Comparison of ENCODE assay signal across 8 mouse cellular contexts in genomic region chr2:102185069-102185950, GRCm38 (mm10). TPM values are rescaled to one million over a fixed set of nuclear protein-coding genes. Genes with fewer than 3 reads are reported as not detected.
DNase-seq lines count a peak whose midpoint lies in the region; ATAC-seq and TF ChIP-seq lines count a peak whose summit lies in the region.

No protein-coding gene starts in this region.

- H3K27me3 ChIP-seq in forebrain, embryonic 10.5 days (ENCODE audit: poor library complexity, severe bottlenecking) = no peaks in the 10 kb centered on the region
- no peaks in the 10 kb centered on the region for H3K27me3 ChIP-seq in intestine, embryonic 16.5 days (replicated peaks; ENCODE audit: control insufficient read depth, insufficient read depth, low read length)
- no peaks in the 10 kb centered on the region for H3K27me3 ChIP-seq in lung, postnatal 0 days (replicated peaks; ENCODE audit: insufficient read depth, low read length)
- no peaks in the 10 kb centered on the region for H3K27me3 ChIP-seq in stomach, postnatal 0 days (ENCODE audit: control insufficient read depth, insufficient read depth, low read length)

- peak overlapping the region; percentile 82 for H3K4me3 ChIP-seq in forebrain, embryonic 10.5 days
- peak overlapping the region; percentile 71 for H3K4me3 ChIP-seq in intestine, embryonic 16.5 days (ENCODE audit: low read length)
- H3K4me3 ChIP-seq in lung, postnatal 0 days (ENCODE audit: low read depth, low read length) = peak overlapping the region; percentile 67
- peak overlapping the region; percentile 81 for H3K4me3 ChIP-seq in stomach, postnatal 0 days (ENCODE audit: low read depth, low read length)

- no peak for TF ChIP-seq CTCF in lung, postnatal 0 days (IDR thresholded peaks at IDR 0.05)
- TF ChIP-seq CTCF in stomach, postnatal 0 days (IDR thresholded peaks at IDR 0.05; ENCODE audit: low read depth) = no peak

- peak overlapping the region; percentile 88 for H3K4me2 ChIP-seq in intestine, embryonic 16.5 days (ENCODE audit: low read depth, low read length)
- peak overlapping the region; percentile 88 for H3K4me2 ChIP-seq in lung, postnatal 0 days (replicated peaks; ENCODE audit: low read depth, low read length)
- peak overlapping the region; percentile 79 for H3K4me2 ChIP-seq in stomach, postnatal 0 days (replicated peaks; ENCODE audit: low read depth)

- intact Hi-C loops in gastrocnemius, postnatal 36 days (cut with DNase I) = loop anchor here (5.0 kb wide), 2 partner anchors 73 to 93 kb away; no protein-coding TSS in a partner anchor

- peak; percentile 54 for ATAC-seq in intestine, embryonic 16.5 days
- peak; percentile 18; the same call in 1 of the 2 replicates for ATAC-seq in lung, postnatal 0 days
- ATAC-seq in stomach, postnatal 0 days (ENCODE audit: low FRiP score, low TSS enrichment) = peak; percentile 0; the same call in 1 of the 2 replicates

- no peaks in the 10 kb centered on the region for H3K9me3 ChIP-seq in forebrain, embryonic 10.5 days
- no peaks in the 10 kb centered on the region for H3K9me3 ChIP-seq in intestine, embryonic 16.5 days (ENCODE audit: control insufficient read depth, low read length)
- H3K9me3 ChIP-seq in lung, postnatal 0 days (ENCODE audit: low read length) = no peaks in the 10 kb centered on the region
- H3K9me3 ChIP-seq in stomach, postnatal 0 days (ENCODE audit: control insufficient read depth, low read length) = no peaks in the 10 kb centered on the region

- under 1% methylated on average over 24 of the region's 24 CpGs for WGBS in forebrain, embryonic 10.5 days
- WGBS in intestine, embryonic 16.5 days = 3% methylated on average over 24 of the region's 24 CpGs
- 1% methylated on average over 24 of the region's 24 CpGs for WGBS in lung, postnatal 0 days
- WGBS in stomach, postnatal 0 days = 2% methylated on average over 24 of the region's 24 CpGs

- no peak for TF ChIP-seq EP300 in lung, postnatal 0 days (IDR thresholded peaks at IDR 0.05)
- no peak for TF ChIP-seq EP300 in stomach, postnatal 0 days (optimal IDR thresholded peaks at IDR 0.05)

- peak; percentile 27 for DNase-seq in gastrocnemius, postnatal 10 days
- no peak for DNase-seq in gastrocnemius, postnatal 36 days
- DNase-seq in MN1 (ENCODE audit: low spot score) = peak; percentile 42
- peak; percentile 51 for DNase-seq in forebrain, embryonic 10.5 days (ENCODE audit: extremely low spot score, low spot score)
- peak; percentile 62 for DNase-seq in lung, postnatal 0 days (ENCODE audit: low spot score)
- DNase-seq in stomach, postnatal 0 days (ENCODE audit: low spot score) = peak; percentile 28
- no peak for DNase-seq in urinary bladder, postnatal 10 days (ENCODE audit: low spot score)

- H3K36me3 ChIP-seq in forebrain, embryonic 10.5 days (replicated peaks) = 0 out of 2 replicates have a peak, but pooled peaks cover 6% of the 10 kb centered on the region
- H3K36me3 ChIP-seq in intestine, embryonic 16.5 days (ENCODE audit: control insufficient read depth, insufficient read depth, low read length) = no peaks in the 10 kb centered on the region
- H3K36me3 ChIP-seq in lung, postnatal 0 days (ENCODE audit: insufficient read depth, low read length) = no peaks in the 10 kb centered on the region
- no peaks in the 10 kb centered on the region for H3K36me3 ChIP-seq in stomach, postnatal 0 days (ENCODE audit: control insufficient read depth, insufficient read depth, low read length)

- H3K9ac ChIP-seq in intestine, embryonic 16.5 days (ENCODE audit: low read depth, low read length) = peak overlapping the region; percentile 86
- peak overlapping the region; percentile 46 for H3K9ac ChIP-seq in lung, postnatal 0 days (replicated peaks; ENCODE audit: low read depth)
- H3K9ac ChIP-seq in stomach, postnatal 0 days (ENCODE audit: low read length) = peak overlapping the region; percentile 80

- peak overlapping the region; percentile 98 for H3K27ac ChIP-seq in forebrain, embryonic 10.5 days
- peak overlapping the region; percentile 89 for H3K27ac ChIP-seq in intestine, embryonic 16.5 days (ENCODE audit: low read length)
- peak overlapping the region; percentile 81 for H3K27ac ChIP-seq in lung, postnatal 0 days (ENCODE audit: low read length)
- H3K27ac ChIP-seq in stomach, postnatal 0 days (replicated peaks) = peak overlapping the region; percentile 94

- peaks cover 42% of the 10 kb centered on the region for H3K4me1 ChIP-seq in forebrain, embryonic 10.5 days
- H3K4me1 ChIP-seq in intestine, embryonic 16.5 days (ENCODE audit: control insufficient read depth, insufficient read depth, low read length) = peaks cover 22% of the 10 kb centered on the region
- H3K4me1 ChIP-seq in lung, postnatal 0 days (ENCODE audit: insufficient read depth, low read depth, low read length) = peaks cover 21% of the 10 kb centered on the region; the same call in 1 of the 2 replicates
- H3K4me1 ChIP-seq in stomach, postnatal 0 days (replicated peaks; ENCODE audit: control insufficient read depth, insufficient read depth) = no peaks in the 10 kb centered on the region

RNA-seq across cellular contexts. Expression of gene Ldlrad3, which starts 0.9 kb away (rescaled TPM):
- 10 to 100 TPM; 10.8 to 12.6 TPM for total RNA-seq in gastrocnemius, postnatal 10 days (2021)
- 1 to 10 TPM; 4.1 to 5.4 TPM for total RNA-seq in gastrocnemius, postnatal 36 days (2021)
- 53.1 and 54.6 TPM in 2 replicates for polyA plus RNA-seq in forebrain, embryonic 10.5 days (2016; fragmentation: Nextera tagmentation; extraction: Ambion mirVana)
- 17.9 and 18.8 TPM in 2 replicates for polyA plus RNA-seq in intestine, embryonic 16.5 days (2015; fragmentation: Nextera tagmentation; extraction: Ambion mirVana)
- polyA plus RNA-seq in lung, postnatal 0 days (2015; fragmentation: Nextera tagmentation; extraction: Ambion mirVana) = 14.6 and 16.3 TPM in 2 replicates
- polyA plus RNA-seq in stomach, postnatal 0 days (2015; fragmentation: Nextera tagmentation; extraction: Ambion mirVana) = 20.5 and 23.4 TPM in 2 replicates

Comparison
In these comparisons a context has a peak if more than half of its experiments do, and no peak if none do; other contexts are left out.
1. DNase-seq: peak in gastrocnemius, postnatal 10 days (single experiment), MN1 (single experiment), forebrain, embryonic 10.5 days (single experiment), lung, postnatal 0 days (single experiment) and stomach, postnatal 0 days (single experiment); none in gastrocnemius, postnatal 36 days (0 of 2) and urinary bladder, postnatal 10 days (single experiment).
2. ATAC-seq: peak in every context shown above with its lines; median percentile 54 in intestine, embryonic 16.5 days; 18 in lung, postnatal 0 days; 0 in stomach, postnatal 0 days.
3. Peak in every context shown above with its lines, with median percentiles within 50 percentile points of each other: H3K27ac ChIP-seq, H3K4me3 ChIP-seq, H3K4me2 ChIP-seq and H3K9ac ChIP-seq.